Mouse (Mus musculus) lung, postnatal 0 days (tissue): Measurements from ENCODE around the gene Nfe2l3. TPM values are rescaled to one million over a fixed set of nuclear protein-coding genes. Genes with fewer than 3 reads are reported as not detected.
A peak's percentile ranks its signal among the peaks of the same experiment; 100 is the strongest.

Experiments used
- ATAC-seq: fragments of 200-750 bp; cut with Nextera tagmentation; 2 replicates; pipeline ENCODE4 v1.8.0; 2017; ENCODE audit warnings: moderate library complexity
- DNase-seq: peaks from one replicate; pipeline ENCODE4 v3.0.0-alpha.2; 2016; ENCODE audit warnings: low spot score
- H3K27ac ChIP-seq: fragments of 300-500 bp; sonication (generic); 2 replicates; pipeline ENCODE4 v1.5.1; 2014; ENCODE audit warnings: antibody characterized with exemption, mild to moderate bottlenecking, low read length, mixed read lengths
- H3K27me3 ChIP-seq: fragments of 300-500 bp; sonication (generic); replicated peaks from 2 replicates; pipeline ENCODE4 v1.6.1; 2014; ENCODE audit warnings: low read length, mixed read lengths; ENCODE audit not compliant: insufficient read depth
- H3K36me3 ChIP-seq: fragments of 300-500 bp; sonication (generic); 2 replicates; pipeline ENCODE4 v1.6.1; 2014; ENCODE audit warnings: low read length, mixed read lengths; ENCODE audit not compliant: insufficient read depth
- H3K4me1 ChIP-seq: fragments of 300-500 bp; sonication (generic); 2 replicates; pipeline ENCODE4 v1.6.1; 2014; ENCODE audit warnings: antibody characterized with exemption, low read depth, low read length, mixed read lengths; ENCODE audit not compliant: insufficient read depth
- H3K4me2 ChIP-seq: fragments of 300-500 bp; sonication (generic); replicated peaks from 2 replicates; pipeline ENCODE4 v1.6.1; 2014; ENCODE audit warnings: low read depth, mild to moderate bottlenecking, low read length, moderate library complexity, mixed read lengths
- H3K4me3 ChIP-seq: fragments of 300-500 bp; sonication (generic); 2 replicates; pipeline ENCODE4 v1.5.1; 2014; ENCODE audit warnings: low read depth, low read length
- H3K9ac ChIP-seq: fragments of 300-500 bp; sonication (generic); replicated peaks from 2 replicates; pipeline ENCODE4 v1.6.1; 2014; ENCODE audit warnings: low read depth, mild to moderate bottlenecking
- H3K9me3 ChIP-seq: fragments of 300-500 bp; sonication (generic); 2 replicates; pipeline ENCODE4 v1.6.1; 2016; ENCODE audit warnings: low read length, mixed read lengths
- CTCF ChIP-seq: IDR thresholded peaks from 2 replicates; pipeline ENCODE4 v1.5.1; 2016; ENCODE audit warnings: antibody characterized with exemption, mild to moderate bottlenecking
- EP300 ChIP-seq: IDR thresholded peaks from 2 replicates; pipeline ENCODE4 v1.6.1; 2016; ENCODE audit warnings: antibody characterized with exemption, mild to moderate bottlenecking, control low read depth
- WGBS: fragments of 180-500 bp; shearing (Covaris S2); extraction: QIAGEN DNeasy Blood & Tissue Kit; methylation state at CpG from one replicate; pipeline ENCODE4 v1.1.7; 2014; 5-methylcytosine and 5-hydroxymethylcytosine counted together
- polyA plus RNA-seq: library from polyadenylated mRNA; unstranded; fragments of >200 nt; fragmentation: Nextera tagmentation; extraction: Ambion mirVana; gene quantifications from 2 replicates; pipeline ENCODE4 v1.2.1, GENCODE M21; 2015

The Nfe2l3 gene
- polyA plus RNA-seq, 1 experiment from 2014 or later = 3.0 TPM

DNA sequence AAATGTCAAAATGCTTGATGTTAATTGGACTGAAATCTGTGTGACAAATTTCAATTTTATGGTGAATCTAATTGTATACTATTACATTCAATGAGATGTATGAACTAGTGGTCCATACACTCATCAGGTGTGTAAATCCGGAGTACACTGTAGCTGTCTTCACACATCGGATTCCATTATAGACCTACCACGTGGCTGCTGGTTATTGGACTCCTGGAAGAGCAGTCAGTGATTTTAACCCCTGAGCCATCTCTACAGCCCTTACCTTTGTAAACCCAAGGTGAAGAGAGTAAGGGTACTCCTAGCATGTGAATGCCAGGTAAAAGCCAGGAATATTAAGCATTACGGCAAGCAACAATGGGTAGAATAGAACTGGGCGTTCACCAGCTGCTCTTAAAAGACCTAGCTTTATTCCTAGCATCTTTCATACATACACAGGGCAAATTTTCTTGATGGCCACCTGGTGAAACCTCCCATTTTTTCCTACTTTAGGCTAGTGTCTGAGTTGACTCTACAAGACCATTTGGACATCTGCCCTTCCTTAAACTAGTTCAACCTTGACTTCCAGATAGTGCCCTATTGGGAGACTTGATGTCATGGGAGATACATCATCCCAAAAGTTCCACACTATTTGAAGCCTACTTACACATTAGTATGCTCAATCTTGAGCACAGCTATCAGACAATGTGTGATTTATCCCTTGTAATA lies 27.0 kb downstream of the Nfe2l3 start:
- ATAC-seq (peak; percentile 25; the same call in 1 of the 2 replicates), DNase-seq (no peak)
- WGBS = 40% methylated on average over 5 of the region's 5 CpGs
- Histone ChIP-seq H3K36me3 (peaks cover 22% of the 10 kb centered on the region), H3K9ac (no peak overlapping the region), H3K27ac (no peak overlapping the region), H3K4me1 (no peaks in the 10 kb centered on the region), H3K9me3 (no peaks in the 10 kb centered on the region), H3K4me3 (no peak overlapping the region), H3K27me3 (no peaks in the 10 kb centered on the region), H3K4me2 (no peak overlapping the region)
- TF ChIP-seq EP300 (no peak), CTCF (no peak)

- Histone ChIP-seq H3K27me3 (no peaks in the 10 kb centered on the region), H3K4me3 (no peak overlapping the region), H3K27ac (no peak overlapping the region), H3K4me1 (no peaks in the 10 kb centered on the region), H3K4me2 (no peak overlapping the region), H3K36me3 (peaks cover 22% of the 10 kb centered on the region), H3K9me3 (no peaks in the 10 kb centered on the region), H3K9ac (no peak overlapping the region)
- no peak for DNase-seq
- no peak for ATAC-seq
- WGBS = 80% methylated on average over 4 of the region's 4 CpGs
- TF ChIP-seq CTCF (no peak), EP300 (no peak)
These were observed 27.5 kb downstream of the Nfe2l3 start for GRCm38 (mm10) chr6:51460021-51460360.

- WGBS = 68% methylated on average over 3 of the region's 3 CpGs
- Histone ChIP-seq H3K27ac (no peak overlapping the region), H3K4me2 (no peak overlapping the region), H3K36me3 (peaks cover 23% of the 10 kb centered on the region), H3K9me3 (no peaks in the 10 kb centered on the region), H3K4me3 (no peak overlapping the region), H3K4me1 (no peaks in the 10 kb centered on the region), H3K9ac (no peak overlapping the region), H3K27me3 (no peaks in the 10 kb centered on the region)
- TF ChIP-seq EP300 (no peak), CTCF (no peak)
- no peak for ATAC-seq
- no peak for DNase-seq
These were observed 27.9 kb downstream of the Nfe2l3 start for GRCm38 (mm10) chr6:51460363-51460762.

- H3K27me3 ChIP-seq = no peaks in the 10 kb centered on the region
- ATAC-seq = no peak
- peak; percentile 79 for DNase-seq
- peaks cover 25% of the 10 kb centered on the region for H3K36me3 ChIP-seq
- H3K4me3 ChIP-seq = peak overlapping the region; percentile 97
- under 1% methylated on average over 2 of the region's 2 CpGs for WGBS
- no peaks in the 10 kb centered on the region for H3K9me3 ChIP-seq
- 0 out of 2 replicates have a peak overlapping the region, but pooled peaks have one; percentile 1 for H3K9ac ChIP-seq
- 0 out of 2 replicates have a peak, but pooled peaks cover 3% of the 10 kb centered on the region for H3K4me1 ChIP-seq
- no peak overlapping the region for H3K27ac ChIP-seq
- H3K4me2 ChIP-seq = peak overlapping the region; percentile 60
- TF ChIP-seq CTCF (peak; percentile 51), EP300 (no peak)
These were observed 35.2 kb downstream of the Nfe2l3 start for GRCm38 (mm10) chr6:51467649-51468048.

- Histone ChIP-seq H3K9me3 (no peaks in the 10 kb centered on the region), H3K9ac (peak overlapping the region; percentile 99), H3K36me3 (peaks cover 13% of the 10 kb centered on the region), H3K4me2 (peak overlapping the region; percentile 60), H3K4me3 (peak overlapping the region; percentile 97), H3K27me3 (no peaks in the 10 kb centered on the region), H3K4me1 (0 out of 2 replicates have a peak, but pooled peaks cover 3% of the 10 kb centered on the region), H3K27ac (peak overlapping the region; percentile 100)
- DNase-seq = peak; percentile 89
- 0 out of 2 replicates have a peak, but pooled peaks have one; percentile 8 for TF ChIP-seq CTCF
- TF ChIP-seq EP300 = peak; percentile 47; the same call in 1 of the 2 replicates
- peak; percentile 27 for ATAC-seq
- WGBS = under 1% methylated on average over 58 of the region's 63 CpGs
These were observed 36.6 kb downstream of the Nfe2l3 start for GRCm38 (mm10) chr6:51468891-51469561.

GRCm38 (mm10) chr6:51469715-51470310 lies 37.3 kb downstream of the Nfe2l3 start, which contains the start of gene Hnrnpa2b1:
Gene Hnrnpa2b1 (minus strand): TSS chr6:51469894.
- DNase-seq (peak; percentile 98), ATAC-seq (peak; percentile 91)
- Histone ChIP-seq H3K4me3 (peak within 1 kb of the TSS; percentile 97), H3K9me3 (no peaks in the 10 kb centered on the region), H3K27ac (peak within 1 kb of the TSS; percentile 100), H3K27me3 (no peaks in the 10 kb centered on the region), H3K4me2 (peak within 1 kb of the TSS; percentile 60), H3K9ac (peak within 1 kb of the TSS; percentile 99), H3K36me3 (peaks cover 13% of the 10 kb centered on the region), H3K4me1 (0 out of 2 replicates have a peak, but pooled peaks cover 3% of the 10 kb centered on the region)
- no peak for TF ChIP-seq CTCF
- peak; percentile 95 for TF ChIP-seq EP300
- under 1% methylated on average over 63 of the region's 63 CpGs for WGBS
